Mouse (Mus musculus) adrenal gland (tissue): Measurements from ENCODE around the gene Greb1.

Experiments used
- intact Hi-C: fragments of 180-260 bp; cut with DNase I; formaldehyde crosslinking; loops from one replicate; pipeline ENCODE4 v1.15.1; 2025
- long read RNA-seq, 2 experiments: library from polyadenylated mRNA; unstranded; transcript quantifications; one replicate each; pipeline ENCODE4 v2.0.0; 2020; ENCODE audit warnings: borderline replicate concordance in 1 of 2; ENCODE audit not compliant: insufficient replicate concordance in 1 of 2

Gene Greb1
- long read RNA-seq, experiment 1, partial matches to known transcripts: 3 of 5 reads
- long read RNA-seq, experiment 1, other reads (novel, unspliced or antisense): 2 of 5 reads
- long read RNA-seq, experiment 2, partial matches to known transcripts: 16 of 22 reads
- long read RNA-seq, experiment 2, other reads (novel, unspliced or antisense): 6 of 22 reads

DNA sequence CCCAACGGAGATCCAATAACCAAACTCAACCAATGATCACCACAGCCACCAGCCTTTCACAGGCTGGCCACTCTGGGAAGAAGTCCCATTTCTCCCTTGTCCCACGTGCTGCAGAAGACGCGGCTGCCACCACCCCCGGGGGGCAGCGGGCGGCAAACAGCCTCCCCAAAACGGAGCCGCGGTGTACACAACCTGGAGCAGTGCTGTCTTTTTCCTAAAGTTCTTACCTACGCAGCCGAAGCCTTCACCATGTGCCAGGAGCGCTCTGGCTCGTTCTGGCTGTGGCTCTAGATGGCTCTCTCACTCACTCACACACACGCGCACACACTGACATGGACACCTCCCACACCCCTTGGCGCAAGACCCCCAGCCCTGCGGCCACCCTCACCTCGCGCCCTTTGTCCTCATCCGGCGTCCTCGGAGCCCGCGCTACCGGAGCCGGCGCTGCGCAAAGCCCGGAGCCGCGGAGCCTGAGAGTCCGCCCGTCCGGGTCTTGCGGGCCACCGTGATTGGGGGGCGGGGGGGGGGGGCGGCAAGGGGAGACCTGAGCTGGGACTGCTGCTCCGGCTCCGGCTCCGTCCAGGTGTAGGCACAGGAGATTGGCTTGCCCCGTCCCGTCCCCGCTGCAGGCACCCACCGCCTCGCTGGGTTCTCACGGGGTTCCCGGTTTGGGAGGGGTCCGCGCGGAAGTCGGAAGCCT is at the start of gene Greb1:
Gene Greb1, minus strand, starts transcription at position 628 of the 700 bp plus-strand sequence.
- intact Hi-C loops: loop anchor here (5.0 to 10.0 kb wide), 2 partner anchors 48 to 464 kb away; partner anchors contain the start of gene Pdia6

- intact Hi-C loops: no loop called here
These were observed 49.1 kb upstream of the Greb1 start for GRCm38 (mm10) chr12:16849821-16850220.

- intact Hi-C loops: no loop called here
These were observed 47.8 kb upstream of the Greb1 start for GRCm38 (mm10) chr12:16848501-16848900.

DNA sequence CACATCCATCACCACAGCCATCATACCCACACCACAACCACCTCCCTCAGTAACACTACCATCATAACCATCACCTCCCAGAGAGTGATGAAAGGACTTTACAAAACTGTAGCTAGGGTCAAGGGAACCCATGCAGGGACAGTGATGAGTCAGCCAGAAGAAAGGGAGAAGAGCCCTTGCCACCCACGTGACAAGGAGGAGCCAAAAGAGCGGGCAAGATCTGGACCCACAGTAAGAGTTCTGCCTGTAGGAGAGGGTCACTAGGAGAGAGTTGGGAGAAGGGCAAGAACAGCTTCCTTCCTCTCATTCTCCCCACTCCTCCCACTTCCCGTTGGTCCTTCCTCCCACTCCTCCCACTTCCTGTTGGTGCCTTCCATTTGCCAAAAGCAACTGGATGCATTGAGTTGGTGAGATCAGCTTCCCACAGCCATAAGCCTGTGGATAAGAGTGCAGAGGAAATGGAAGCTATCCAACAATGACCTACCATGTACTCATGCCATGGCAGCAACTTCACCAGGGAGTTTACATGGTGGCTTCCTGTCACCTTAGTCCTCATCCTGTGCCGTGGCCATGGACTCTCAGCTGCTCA is 46.6 kb upstream of the Greb1 start:
- intact Hi-C loops: no loop called here

DNA sequence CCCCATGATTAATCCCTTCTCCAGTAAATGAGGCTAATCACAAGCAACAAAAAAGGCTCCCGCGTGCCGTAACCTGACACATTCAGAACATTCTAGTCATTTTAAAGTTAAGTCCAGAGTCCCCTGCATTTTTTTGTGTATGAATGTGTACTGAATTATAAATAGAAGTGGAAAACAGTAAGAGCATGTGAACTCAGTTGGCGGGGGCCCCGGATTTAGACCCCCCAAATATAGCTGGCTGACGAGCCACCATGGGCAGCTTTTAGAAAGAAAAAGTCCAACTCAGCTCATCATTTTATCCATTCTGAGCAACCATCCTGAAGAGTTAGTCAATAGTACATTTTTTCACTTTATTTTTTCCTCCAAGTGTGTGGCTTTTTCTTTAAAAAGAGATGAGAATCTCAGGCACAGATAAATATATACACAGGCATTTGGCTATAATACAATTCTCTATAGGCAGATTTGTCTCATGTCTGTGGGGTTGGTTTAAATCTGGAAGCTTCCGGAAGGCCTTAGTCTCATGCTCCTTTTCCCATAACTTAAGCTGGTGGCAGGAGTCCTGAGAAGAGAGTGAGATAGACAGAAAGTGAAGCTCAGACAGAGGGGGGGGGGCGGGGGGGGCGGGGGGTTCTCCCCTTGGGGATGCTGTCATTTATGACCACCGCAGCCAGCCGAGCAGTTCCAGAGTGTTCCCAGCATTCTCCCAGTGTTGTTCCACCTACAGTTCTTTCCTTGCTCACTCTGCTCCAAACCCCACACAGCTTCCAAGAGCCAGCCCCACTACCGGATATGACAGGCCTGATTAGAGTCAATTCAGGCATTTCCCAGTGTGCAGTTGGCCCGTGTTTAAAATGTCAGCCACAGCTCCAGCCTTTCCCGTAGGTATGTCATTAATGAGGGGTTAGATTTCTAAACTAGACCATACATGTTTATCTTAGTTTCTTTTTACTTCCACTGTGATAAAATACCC is 44.2 kb upstream of the Greb1 start:
- intact Hi-C loops: no loop called here

DNA sequence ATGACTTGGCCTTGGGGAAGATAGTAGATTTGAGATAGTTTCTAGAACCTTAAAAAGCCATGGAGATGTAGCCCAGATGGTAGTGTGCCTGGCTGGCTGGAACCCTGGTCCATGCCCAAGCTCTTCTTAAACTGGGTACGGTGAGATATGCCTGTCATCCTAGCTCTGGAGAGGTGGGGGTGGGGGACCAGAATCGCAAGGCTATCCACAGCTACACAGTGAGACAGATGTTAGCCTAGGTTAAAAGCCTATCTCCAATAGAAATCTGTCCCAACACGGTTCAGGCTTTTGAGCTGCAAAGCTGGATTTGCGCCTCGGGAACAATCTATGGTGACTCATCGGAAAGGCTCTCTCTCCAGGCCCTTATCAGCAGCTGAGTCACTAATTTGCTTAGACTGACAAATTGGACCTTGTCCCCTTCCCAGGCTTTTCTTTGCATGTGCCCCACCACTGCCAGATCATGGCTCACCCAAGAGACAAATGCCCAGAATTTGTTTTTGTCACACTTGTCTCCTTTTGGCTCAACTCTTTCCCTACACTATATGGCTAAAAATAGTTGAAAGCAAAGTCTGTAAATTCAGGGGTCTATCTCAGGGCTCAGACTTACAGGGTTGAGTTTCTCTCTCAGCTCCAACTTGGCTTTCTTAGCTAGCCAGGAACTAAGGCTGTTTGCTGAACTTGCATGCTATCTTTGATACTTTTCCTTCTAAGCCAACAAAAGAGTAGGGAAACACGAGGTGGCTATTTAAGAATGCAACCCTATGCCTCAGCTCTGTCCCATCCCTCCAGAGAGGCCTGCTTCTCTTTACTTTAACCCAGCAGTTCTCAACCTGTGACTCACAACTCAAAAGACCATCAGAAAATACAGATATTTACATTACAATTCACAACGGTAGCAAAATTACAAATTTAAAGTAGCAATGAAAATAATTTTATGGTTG is 40.4 kb upstream of the Greb1 start:
- intact Hi-C loops: no loop called here

GRCm38 (mm10) chr12:16837766-16838165 is 37.1 kb upstream of the Greb1 start:
- intact Hi-C loops: loop anchor here (5.0 kb wide), 1 partner anchor 40 kb away; no protein-coding TSS in a partner anchor

DNA sequence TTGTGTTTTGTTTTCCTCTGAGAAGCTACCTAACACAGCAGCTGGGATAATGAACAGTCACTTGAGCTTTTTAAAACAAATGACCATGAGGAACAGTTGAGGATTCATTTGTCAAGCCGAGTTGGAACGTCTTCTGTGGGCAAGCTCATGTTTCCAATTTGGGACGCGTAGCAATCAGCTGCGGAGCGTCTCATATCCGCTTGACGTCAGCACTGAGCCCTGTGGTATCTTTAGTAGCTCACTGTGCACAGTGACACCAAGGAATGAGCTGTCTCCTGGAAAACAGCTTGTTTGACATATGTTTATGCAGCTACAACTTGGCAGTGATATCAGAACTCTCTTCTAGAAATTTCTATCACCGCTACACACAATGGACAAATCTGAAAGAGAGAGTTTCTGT is 35.5 kb upstream of the Greb1 start:
- intact Hi-C loops: loop anchor here (5.0 kb wide), 1 partner anchor 41 kb away; no protein-coding TSS in a partner anchor

- intact Hi-C loops: loop anchor here (5.0 kb wide), 1 partner anchor 43 kb away; no protein-coding TSS in a partner anchor
These were observed 34.0 kb upstream of the Greb1 start for GRCm38 (mm10) chr12:16834701-16835100.

DNA sequence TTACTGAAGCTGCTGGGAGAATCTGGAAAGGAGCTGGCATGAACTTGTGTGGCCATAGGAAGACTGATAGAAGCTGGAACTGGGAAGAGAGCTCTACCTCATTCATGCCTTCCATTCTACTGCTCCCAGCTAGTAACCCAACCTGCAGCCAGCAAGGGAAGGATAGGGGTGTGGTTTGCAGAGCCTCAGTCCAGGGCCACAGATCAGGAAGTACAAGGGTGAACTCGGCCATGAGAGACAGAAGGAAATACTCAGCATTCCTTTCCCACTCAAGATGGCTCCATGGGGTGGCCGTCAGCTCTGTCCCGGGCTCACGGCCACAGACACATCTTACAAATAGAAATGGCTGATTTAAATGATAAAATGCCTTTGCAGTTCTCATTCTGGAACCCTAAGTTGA is 30.4 kb upstream of the Greb1 start:
- intact Hi-C loops: no loop called here

GRCm38 (mm10) chr12:16829785-16830184 is 29.1 kb upstream of the Greb1 start:
- intact Hi-C loops: loop anchor here (5.0 to 10.0 kb wide), 3 partner anchors 68 to 425 kb away; no protein-coding TSS in a partner anchor

- intact Hi-C loops: loop anchor here (5.0 to 10.0 kb wide), 3 partner anchors 69 to 426 kb away; no protein-coding TSS in a partner anchor
These were observed 27.8 kb upstream of the Greb1 start for GRCm38 (mm10) chr12:16828505-16828904.

DNA sequence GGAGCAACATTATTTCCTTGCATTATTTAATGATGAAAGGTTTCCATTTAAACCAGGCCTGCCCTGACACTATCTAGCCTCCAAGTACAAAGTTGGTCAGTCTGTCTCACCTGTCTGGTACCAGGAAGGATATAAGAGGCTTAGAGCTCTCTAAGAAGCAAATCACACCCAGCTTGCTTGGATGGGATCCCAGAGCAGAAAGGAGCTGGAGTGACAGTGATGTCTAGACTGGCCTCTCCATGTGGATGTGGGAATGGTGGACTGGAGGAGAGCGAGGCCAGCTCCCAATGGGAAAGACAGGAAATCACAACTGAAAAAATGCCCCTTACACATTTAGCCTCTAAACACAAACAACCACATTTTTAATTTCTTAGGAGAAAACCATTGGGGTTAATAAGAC is 23.0 kb upstream of the Greb1 start:
- intact Hi-C loops: loop anchor here (10.0 kb wide), 1 partner anchor 431 kb away; no protein-coding TSS in a partner anchor

GRCm38 (mm10) chr12:16822181-16822734 is 21.6 kb upstream of the Greb1 start:
- intact Hi-C loops: loop anchor here (10.0 kb wide), 1 partner anchor 433 kb away; no protein-coding TSS in a partner anchor

GRCm38 (mm10) chr12:16820761-16821160 is 20.1 kb upstream of the Greb1 start:
- intact Hi-C loops: loop anchor here (10.0 kb wide), 1 partner anchor 434 kb away; no protein-coding TSS in a partner anchor

GRCm38 (mm10) chr12:16818513-16818912 is 17.8 kb upstream of the Greb1 start:
- intact Hi-C loops: no loop called here

GRCm38 (mm10) chr12:16817147-16817546 is 16.5 kb upstream of the Greb1 start:
- intact Hi-C loops: no loop called here

GRCm38 (mm10) chr12:16811477-16811876 is 10.8 kb upstream of the Greb1 start:
- intact Hi-C loops: loop anchor here (5.0 kb wide), 1 partner anchor 121 kb away; no protein-coding TSS in a partner anchor
